Mouse (Mus musculus) Patski (cell line): ENCODE results near the gene Pqbp1. TPM values are rescaled to one million over a fixed set of nuclear protein-coding genes. Genes with fewer than 3 reads are reported as not detected.

Source experiments
- ATAC-seq: fragments of 100-300 bp; one replicate; pipeline ENCODE4 v1.8.0; 2021
- CTCF ChIA-PET: fragments of 350-600 bp; sonication (Branson Sonifier 250); formaldehyde crosslinking; loops from one replicate; lab custom pipeline; 2022; ENCODE audit warnings: inconsistent platforms; lab: Charles Lee
- POLR2A ChIA-PET: fragments of 350-600 bp; sonication (Branson Sonifier 250); formaldehyde crosslinking; loops from one replicate; lab custom pipeline; 2022; ENCODE audit warnings: antibody characterized with exemption, inconsistent platforms; lab: Charles Lee
- DNase-seq: peaks from one replicate; pipeline ENCODE4 v3.0.0-alpha.2; 2011; ENCODE audit warnings: low read depth, low spot score
- H3K27me3 ChIP-seq: fragments of 371-371 bp; one replicate; pipeline ENCODE4 v1.5.1; 2021
- CTCF ChIP-seq: fragments of 100-300 bp; IDR thresholded peaks from one replicate; pipeline ENCODE4 v1.5.1; 2021
- in situ Hi-C: fragments of 300-500 bp; cut with MboI; formaldehyde crosslinking; loops from 3 replicates; pipeline ENCODE4 v1.11.1; 2018; ENCODE audit warnings: low pct_unique_long_range_greater_than_20kb, mixed read lengths
- polyA plus RNA-seq: library from polyadenylated mRNA; unstranded; gene quantifications from one replicate; pipeline ENCODE4 v1.2.3, GENCODE M21; 2021

Pqbp1 gene
- polyA plus RNA-seq = 71.3 TPM

DNA sequence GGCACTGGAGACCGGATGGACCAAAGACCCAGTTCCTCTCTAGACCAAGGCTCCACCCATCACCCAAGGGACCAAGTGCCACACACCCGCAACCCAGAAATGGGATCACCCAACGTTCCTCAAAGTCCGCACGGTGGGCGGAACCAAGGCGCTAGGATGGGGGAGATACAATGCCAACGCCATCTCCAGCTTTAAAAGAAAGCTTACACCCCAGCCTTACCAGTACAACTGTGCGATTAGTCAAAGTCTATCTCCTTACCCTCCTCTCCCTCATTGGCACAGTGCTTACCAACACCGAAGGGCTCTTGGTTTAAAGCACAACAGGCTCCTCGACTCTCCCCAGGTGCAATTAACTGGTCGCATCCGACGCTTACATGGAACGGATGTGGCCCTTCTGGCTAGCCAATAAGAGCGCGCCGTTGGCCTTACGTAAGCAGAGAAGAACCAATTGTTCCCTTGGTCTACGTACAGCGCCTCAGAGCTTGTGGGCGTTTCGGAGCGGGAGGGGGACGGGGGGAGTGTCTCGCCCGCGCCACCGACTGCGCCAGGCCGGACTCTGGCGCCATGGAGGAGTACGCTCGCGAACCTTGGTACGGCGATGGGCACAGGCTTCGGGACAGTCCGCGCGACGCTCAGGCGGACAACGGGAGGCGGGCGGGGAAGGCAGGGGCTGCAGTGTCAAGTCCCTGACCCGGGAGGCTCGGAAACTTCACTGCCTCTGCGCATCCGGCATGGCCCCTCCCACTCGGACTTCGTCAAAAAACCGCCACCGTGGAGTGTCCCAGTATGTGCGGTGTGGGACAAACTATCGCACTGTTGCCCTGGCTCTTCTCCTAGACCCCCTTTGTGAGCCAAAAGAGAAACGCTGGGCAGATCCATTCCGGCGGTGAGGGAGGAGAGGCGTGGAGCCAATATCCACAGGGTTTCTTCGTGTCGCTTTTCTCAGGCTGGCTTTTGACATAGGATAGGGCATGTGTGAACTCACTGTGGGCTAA is at the start of gene Pqbp1, which contains the start of gene Timm17b:
Gene Pqbp1, minus strand, starts transcription at position 390 of the 995 bp plus-strand sequence.
Gene Timm17b, plus strand, starts transcription at position 478 of the 995 bp plus-strand sequence.
- POLR2A ChIA-PET = interaction anchor here (0.6 to 1.7 kb wide), 3 partner anchors 14 to 96 kb away, joined by 3 to 7 read pairs (median 4); partner anchors contain the start of gene Slc35a2
- TF ChIP-seq CTCF = no peak
- peak; percentile 97 for ATAC-seq
- H3K27me3 ChIP-seq = no peaks in the 10 kb centered on the region
- DNase-seq = peak; percentile 57
- CTCF ChIA-PET = no interaction called here
- in situ Hi-C loops = no loop called here

DNA sequence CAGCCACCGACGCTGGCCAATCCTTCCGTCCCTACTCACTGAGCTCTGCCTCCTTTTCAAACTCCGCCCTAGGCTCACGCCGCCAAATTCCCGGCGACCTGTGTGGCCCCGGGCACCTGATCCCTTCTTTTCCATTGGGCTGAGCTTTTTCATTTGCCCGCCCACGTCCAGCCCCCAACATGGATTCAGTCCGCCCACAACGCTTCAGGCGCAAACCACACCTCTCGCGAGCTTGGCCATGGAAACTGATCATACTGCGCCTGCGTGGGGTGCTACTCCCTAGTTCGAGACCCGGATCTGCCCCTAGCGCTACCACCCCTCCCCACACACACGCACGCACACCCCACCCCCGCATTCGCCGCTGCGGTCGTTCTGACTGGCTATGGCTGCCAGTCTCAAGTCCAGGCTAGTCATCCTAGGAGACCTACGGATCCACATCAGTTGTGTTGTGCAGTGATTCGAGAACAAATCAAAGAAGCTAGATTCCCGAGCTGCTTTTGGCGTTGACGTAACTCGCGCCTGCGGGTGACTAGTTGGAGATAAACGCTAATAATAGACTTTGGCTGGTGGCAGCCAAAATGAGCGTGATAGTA is 48.9 kb upstream of the Pqbp1 start:
- ChIA-PET POLR2A (interaction anchor here (0.6 kb wide), 1 partner anchor 189 kb away, joined by 3 read pairs; no protein-coding TSS in a partner anchor), CTCF (interaction anchor here (1.0 kb wide), 1 partner anchor 9 kb away, joined by 3 read pairs; no protein-coding TSS in a partner anchor)
- ATAC-seq = no peak
- peak; percentile 72 for DNase-seq
- TF ChIP-seq CTCF = no peak
- in situ Hi-C loops = no loop called here
- H3K27me3 ChIP-seq = no peaks in the 10 kb centered on the region

DNA sequence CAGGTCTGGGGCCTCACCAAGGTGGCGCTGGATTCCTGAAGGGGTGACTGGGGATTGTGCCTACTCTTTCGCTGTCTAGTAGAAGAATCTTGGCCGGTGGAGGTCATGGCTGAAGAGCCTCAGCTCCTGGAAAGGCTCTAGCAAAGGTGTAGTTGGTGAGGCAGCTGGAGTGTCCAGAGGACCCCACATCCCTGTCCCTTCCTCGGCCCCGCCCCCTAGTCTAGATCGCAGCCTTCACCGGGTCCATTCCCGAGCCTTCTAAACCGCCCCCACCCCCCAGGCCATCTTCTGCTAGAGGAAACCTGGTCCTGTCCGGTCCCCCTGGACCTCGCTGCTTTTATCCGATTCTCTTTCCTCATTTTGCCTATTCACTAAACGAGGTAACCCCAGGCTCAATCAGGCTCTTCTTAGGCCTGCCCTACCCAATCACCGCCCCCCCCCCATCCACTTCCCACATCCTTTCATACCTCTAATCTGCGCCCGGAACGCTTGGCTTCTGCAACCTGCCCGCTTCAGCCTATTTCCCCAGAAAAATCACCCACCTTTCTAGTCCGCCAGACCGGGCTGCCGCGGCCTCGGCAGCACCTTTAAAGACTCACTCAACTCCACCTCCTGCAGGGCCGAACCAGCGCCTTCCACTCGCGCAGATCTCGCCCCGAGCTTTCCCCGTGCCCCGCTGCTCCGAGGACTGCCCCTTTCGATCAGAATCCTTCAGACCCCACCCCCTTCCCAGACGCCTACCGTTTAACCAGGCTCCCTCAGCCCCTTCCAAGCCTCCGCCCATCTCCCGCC is 48.2 kb upstream of the Pqbp1 start, which contains the start of gene Hdac6:
Gene Hdac6, minus strand, starts transcription at position 782 of the 792 bp plus-strand sequence.
- in situ Hi-C loops = no loop called here
- POLR2A ChIA-PET = interaction anchor here (0.6 kb wide), 1 partner anchor 189 kb away, joined by 3 read pairs; no protein-coding TSS in a partner anchor
- ATAC-seq (peak; percentile 89), DNase-seq (no peak)
- CTCF ChIA-PET = no interaction called here
- TF ChIP-seq CTCF = no peak
- H3K27me3 ChIP-seq = peaks cover 4% of the 10 kb centered on the region

DNA sequence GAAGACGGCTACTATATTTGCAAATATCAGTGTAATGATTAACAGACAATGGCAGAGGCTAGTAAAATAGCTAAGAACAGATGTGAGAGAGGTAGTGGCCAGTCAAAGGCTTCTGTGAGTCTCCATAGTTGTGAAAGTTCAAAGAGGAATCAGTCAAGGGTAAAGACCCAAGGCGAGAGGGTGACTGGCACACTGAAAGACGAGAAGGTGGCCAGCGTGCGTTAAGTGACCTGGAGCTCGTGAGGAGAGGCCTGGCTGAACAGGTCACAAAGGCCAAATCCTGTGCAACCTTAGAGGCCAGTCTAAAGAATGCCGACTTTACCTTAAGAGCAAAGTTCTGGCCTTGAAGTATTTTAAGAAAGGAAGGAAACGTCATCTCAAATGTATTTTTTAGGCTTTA is 46.5 kb upstream of the Pqbp1 start:
- H3K27me3 ChIP-seq = peaks cover 5% of the 10 kb centered on the region
- POLR2A ChIA-PET = interaction anchor here (0.8 kb wide), 1 partner anchor 17 kb away, joined by 3 read pairs; the partner anchor contains the start of gene Eras
- no peak for TF ChIP-seq CTCF
- DNase-seq = no peak
- ATAC-seq = no peak
- CTCF ChIA-PET = no interaction called here
- in situ Hi-C loops = no loop called here

- ATAC-seq (peak; percentile 54), DNase-seq (no peak)
- no peak for TF ChIP-seq CTCF
- POLR2A ChIA-PET = no interaction called here
- H3K27me3 ChIP-seq = peaks cover 10% of the 10 kb centered on the region
- in situ Hi-C loops = no loop called here
- CTCF ChIA-PET = no interaction called here
These were observed 38.6 kb upstream of the Pqbp1 start for GRCm38 (mm10) chrX:7937667-7938066.

DNA sequence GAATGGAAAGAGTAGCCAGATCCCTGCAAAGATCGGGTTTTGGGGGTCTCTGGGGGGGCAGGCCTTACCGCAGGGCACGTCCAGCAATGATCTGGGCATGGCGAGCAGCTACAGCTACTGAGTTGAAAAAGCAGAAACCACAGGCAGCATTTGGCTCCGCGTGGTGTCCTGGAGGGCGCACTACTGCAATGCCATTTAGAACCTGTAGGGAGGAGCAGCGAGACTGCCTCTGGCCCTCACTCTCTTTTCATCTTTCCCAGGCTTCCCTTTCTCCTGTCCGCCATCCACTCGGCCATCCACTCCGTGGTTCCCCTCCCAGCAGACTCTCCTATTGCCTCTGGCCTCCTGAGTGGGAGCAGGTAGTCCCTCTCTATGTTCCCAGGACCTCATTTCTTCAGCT is 37.8 kb upstream of the Pqbp1 start:
- CTCF ChIA-PET = no interaction called here
- no peak for DNase-seq
- TF ChIP-seq CTCF = no peak
- POLR2A ChIA-PET = no interaction called here
- peaks cover 7% of the 10 kb centered on the region for H3K27me3 ChIP-seq
- in situ Hi-C loops = no loop called here
- ATAC-seq = no peak

DNA sequence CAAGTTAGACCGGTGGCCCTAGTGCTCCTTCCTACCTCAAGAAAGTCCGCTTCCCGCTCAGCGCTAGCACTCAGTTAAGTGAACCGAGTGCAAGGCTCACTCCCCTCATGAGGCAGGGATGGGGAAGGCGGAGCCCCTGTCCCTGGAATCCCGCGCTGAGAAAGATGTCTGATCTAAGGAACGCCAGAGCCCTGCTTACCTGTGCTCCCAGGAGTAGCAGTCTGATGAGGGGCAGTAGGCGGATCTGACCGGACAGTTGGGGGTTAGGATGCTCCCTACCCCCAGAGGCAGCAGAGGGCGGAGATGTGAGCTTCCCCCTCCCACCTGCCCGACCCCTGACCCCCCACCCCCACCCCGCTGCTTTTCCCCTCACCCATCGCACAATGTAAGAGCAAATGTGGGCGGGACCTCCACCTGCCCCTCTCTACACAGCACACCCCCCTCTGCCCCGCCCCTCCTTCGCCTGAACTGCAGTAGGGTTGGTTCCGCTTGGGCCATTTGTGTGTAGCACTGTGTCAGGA is 29.3 kb upstream of the Pqbp1 start, which contains the start of gene Eras:
Gene Eras, minus strand, starts transcription at position 338 of the 521 bp plus-strand sequence.
- no peak for ATAC-seq
- DNase-seq = no peak
- in situ Hi-C loops = no loop called here
- peaks cover 26% of the 10 kb centered on the region for H3K27me3 ChIP-seq
- TF ChIP-seq CTCF = no peak
- CTCF ChIA-PET = no interaction called here
- POLR2A ChIA-PET = interaction anchor here (1.0 kb wide), 1 partner anchor 17 kb away, joined by 3 read pairs; no protein-coding TSS in a partner anchor

- no peak for TF ChIP-seq CTCF
- H3K27me3 ChIP-seq = peaks cover 33% of the 10 kb centered on the region
- in situ Hi-C loops = no loop called here
- ATAC-seq (no peak), DNase-seq (no peak)
- POLR2A ChIA-PET = no interaction called here
- CTCF ChIA-PET = interaction anchor here (1.3 kb wide), 1 partner anchor 91 kb away, joined by 3 read pairs; no protein-coding TSS in a partner anchor
These were observed 28.0 kb upstream of the Pqbp1 start for GRCm38 (mm10) chrX:7927116-7927515.

DNA sequence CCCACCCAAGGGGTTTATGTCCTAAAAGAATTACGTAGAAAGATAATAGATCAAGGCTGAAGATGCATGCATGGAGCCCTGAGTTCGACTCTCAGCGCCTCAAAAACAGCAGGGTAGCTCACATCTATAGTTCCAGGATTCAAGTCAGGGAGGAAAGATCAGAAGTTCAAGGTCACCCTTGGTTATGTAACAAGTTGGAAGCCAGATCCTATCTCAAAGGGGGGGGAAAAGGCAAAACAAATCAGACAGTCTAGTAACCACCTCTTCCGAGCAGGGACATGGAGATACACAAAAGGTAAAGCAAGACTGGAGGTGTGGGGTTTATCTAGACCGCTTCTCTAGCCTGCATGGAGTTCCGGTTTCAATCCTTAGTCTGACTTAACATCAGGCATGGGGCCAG is 27.2 kb upstream of the Pqbp1 start:
- ATAC-seq (no peak), DNase-seq (no peak)
- in situ Hi-C loops = no loop called here
- peaks cover 33% of the 10 kb centered on the region for H3K27me3 ChIP-seq
- ChIA-PET CTCF (interaction anchor here (1.3 kb wide), 1 partner anchor 91 kb away, joined by 3 read pairs; no protein-coding TSS in a partner anchor), POLR2A (no interaction called here)
- no peak for TF ChIP-seq CTCF
